In genomic region chr11:119215905-119216507, GRCm38 (mm10) we compare ENCODE assay signal across 8 mouse cellular contexts. TPM values are rescaled to one million over a fixed set of nuclear protein-coding genes. Genes with fewer than 3 reads are reported as not detected.
DNase-seq lines count a peak whose midpoint lies in the region; ATAC-seq lines count a peak whose summit lies in the region.

No protein-coding gene starts in this region.

- H3K4me2 ChIP-seq in embryonic facial prominence, embryonic 12.5 days (replicated peaks), result peak overlapping the region; percentile 35
- peak overlapping the region; percentile 74 for H3K4me2 ChIP-seq in heart, embryonic 14.5 days (ENCODE audit: low read length)
- H3K4me2 ChIP-seq in kidney, embryonic 15.5 days, result peak overlapping the region; percentile 54

- H3K36me3 ChIP-seq in embryonic facial prominence, embryonic 12.5 days, result 0 out of 2 replicates have a peak, but pooled peaks cover 4% of the 10 kb centered on the region
- H3K36me3 ChIP-seq in heart, embryonic 14.5 days (ENCODE audit: control insufficient read depth, insufficient read depth, low read length), result no peaks in the 10 kb centered on the region
- H3K36me3 ChIP-seq in kidney, embryonic 15.5 days, result no peaks in the 10 kb centered on the region

- H3K27ac ChIP-seq in embryonic facial prominence, embryonic 12.5 days, result peak overlapping the region; percentile 63
- H3K27ac ChIP-seq in heart, embryonic 14.5 days (replicated peaks in 1 of 2; ENCODE audit: control insufficient read depth in 1 of 2, insufficient read depth in 1 of 2, low read depth in 2 of 2, low read length in 2 of 2), result peak overlapping the region; percentile 68 to 89
- peak overlapping the region; percentile 92 for H3K27ac ChIP-seq in kidney, embryonic 15.5 days

- WGBS in embryonic facial prominence, embryonic 12.5 days, result 50% methylated on average over 9 of the region's 9 CpGs
- WGBS in heart, embryonic 14.5 days, result 36% methylated on average over 9 of the region's 9 CpGs
- 18% methylated on average over 9 of the region's 9 CpGs for whole genome bisulfite sequencing in kidney, embryonic 15.5 days

- H3K9me3 ChIP-seq in embryonic facial prominence, embryonic 12.5 days, result no peaks in the 10 kb centered on the region
- no peaks in the 10 kb centered on the region for H3K9me3 ChIP-seq in heart, embryonic 14.5 days (ENCODE audit: control insufficient read depth, low read length)
- no peaks in the 10 kb centered on the region for H3K9me3 ChIP-seq in kidney, embryonic 15.5 days (replicated peaks)

- no peaks in the 10 kb centered on the region for H3K27me3 ChIP-seq in embryonic facial prominence, embryonic 12.5 days
- H3K27me3 ChIP-seq in heart, embryonic 14.5 days (ENCODE audit: control insufficient read depth, insufficient read depth, low read length), result no peaks in the 10 kb centered on the region
- no peaks in the 10 kb centered on the region for H3K27me3 ChIP-seq in kidney, embryonic 15.5 days

- H3K4me1 ChIP-seq in embryonic facial prominence, embryonic 12.5 days, result peaks cover 65% of the 10 kb centered on the region
- H3K4me1 ChIP-seq in heart, embryonic 14.5 days (ENCODE audit: control insufficient read depth in 2 of 2, insufficient read depth in 2 of 2, low read length in 2 of 2), result peaks cover 41 to 53% of the 10 kb centered on the region in 2 experiments
- peaks cover 58% of the 10 kb centered on the region for H3K4me1 ChIP-seq in kidney, embryonic 15.5 days

- H3K9ac ChIP-seq in embryonic facial prominence, embryonic 12.5 days, result 0 out of 2 replicates have a peak overlapping the region, but pooled peaks have one; percentile 7
- H3K9ac ChIP-seq in heart, embryonic 14.5 days (ENCODE audit: low read length), result peak overlapping the region; percentile 66
- peak overlapping the region; percentile 3; the same call in 1 of the 2 replicates for H3K9ac ChIP-seq in kidney, embryonic 15.5 days

- no peak overlapping the region for H3K4me3 ChIP-seq in embryonic facial prominence, embryonic 12.5 days
- peak overlapping the region in 1 of 2 experiments; percentile 32; a peak in 2 of 4 replicates for H3K4me3 ChIP-seq in heart, embryonic 14.5 days (ENCODE audit: control insufficient read depth in 1 of 2, insufficient read depth in 1 of 2, low read depth in 1 of 2, low read length in 2 of 2)
- H3K4me3 ChIP-seq in kidney, embryonic 15.5 days (replicated peaks), result peak overlapping the region; percentile 15; the same call in 1 of the 2 replicates

- DNase-seq in ovary, postnatal 36 days (ENCODE audit: low spot score), result peak; percentile 54
- no peak for DNase-seq in ovary, postnatal 10 days (ENCODE audit: low spot score)
- peak; percentile 73 for DNase-seq in lung, postnatal 14 days
- DNase-seq in frontal cortex, adult 2 months (ENCODE audit: extremely low spot score in 1 of 2, low spot score in 1 of 2), result no peak

- ATAC-seq in embryonic facial prominence, embryonic 12.5 days (ENCODE audit: insufficient number of reproducible peaks, insufficient read depth, low FRiP score, low TSS enrichment), result no peak
- ATAC-seq in heart, embryonic 14.5 days (ENCODE audit: insufficient number of reproducible peaks, insufficient read depth, low FRiP score, low read depth), result peak; percentile 31; the same call in 1 of the 2 replicates
- peak; percentile 43 for ATAC-seq in kidney, embryonic 15.5 days (replicated peaks; ENCODE audit: low FRiP score)
- no peak for ATAC-seq in inflammation-experienced regulatory T-cells, adult 6 months

RNA-seq across cellular contexts. Expression of gene Tbc1d16, which starts 12.3 kb away (rescaled TPM):
- polyA plus RNA-seq in embryonic facial prominence, embryonic 12.5 days (2016; fragmentation: Nextera tagmentation; extraction: Ambion mirVana), result 20.3 and 20.9 TPM in 2 replicates
- 8.7 and 10.3 TPM in 2 replicates for polyA plus RNA-seq in heart, embryonic 14.5 days (2014; fragmentation: Nextera tagmentation; extraction: Ambion mirVana)
- 12.8 and 15.0 TPM in 2 replicates for polyA plus RNA-seq in kidney, embryonic 15.5 days (2015; fragmentation: Nextera tagmentation; extraction: Ambion mirVana)
- polyA plus RNA-seq in inflammation-experienced regulatory T-cells, adult 6 months (2017; shearing (Covaris generic)), result under 1 TPM; 0.20 to 0.55 (median 0.33) TPM
- 17.9 and 20.6 TPM in 2 replicates for polyA plus RNA-seq in frontal cortex, adult 2 months (2012; rRNA removed)

RNA-seq across cellular contexts. Expression of gene Ccdc40, which starts 12.4 kb away (rescaled TPM):
- 10.5 and 11.6 TPM in 2 replicates for polyA plus RNA-seq in embryonic facial prominence, embryonic 12.5 days (2016; fragmentation: Nextera tagmentation; extraction: Ambion mirVana)
- 1.8 and 1.9 TPM in 2 replicates for polyA plus RNA-seq in heart, embryonic 14.5 days (2014; fragmentation: Nextera tagmentation; extraction: Ambion mirVana)
- 4.6 and 6.5 TPM in 2 replicates for polyA plus RNA-seq in kidney, embryonic 15.5 days (2015; fragmentation: Nextera tagmentation; extraction: Ambion mirVana)
- polyA plus RNA-seq in inflammation-experienced regulatory T-cells, adult 6 months (2017; shearing (Covaris generic)), result 1 to 10 TPM; 1.6 to 4.2 (median 3.3) TPM
- 1.7 and 1.9 TPM in 2 replicates for polyA plus RNA-seq in frontal cortex, adult 2 months (2012; rRNA removed)

RNA-seq across cellular contexts. Expression of gene Gaa, which starts 51.7 kb away (rescaled TPM):
- polyA plus RNA-seq in embryonic facial prominence, embryonic 12.5 days (2016; fragmentation: Nextera tagmentation; extraction: Ambion mirVana), result 54.1 and 57.6 TPM in 2 replicates
- 73.6 and 75.7 TPM in 2 replicates for polyA plus RNA-seq in heart, embryonic 14.5 days (2014; fragmentation: Nextera tagmentation; extraction: Ambion mirVana)
- 53.9 and 64.8 TPM in 2 replicates for polyA plus RNA-seq in kidney, embryonic 15.5 days (2015; fragmentation: Nextera tagmentation; extraction: Ambion mirVana)
- polyA plus RNA-seq in inflammation-experienced regulatory T-cells, adult 6 months (2017; shearing (Covaris generic)), result 10 to 100 TPM in 2 of 3 experiments, 1 to 10 TPM in 1; 9.2 to 13.4 (median 11.8) TPM
- polyA plus RNA-seq in frontal cortex, adult 2 months (2012; rRNA removed), result 182 and 207 TPM in 2 replicates

Comparison
In these comparisons a context has a peak if more than half of its experiments do, and no peak if none do; other contexts are left out.
1. DNase-seq: peak in ovary, postnatal 36 days (single experiment) and lung, postnatal 14 days (single experiment); none in ovary, postnatal 10 days (single experiment) and frontal cortex, adult 2 months (0 of 2).
2. ATAC-seq: peak in heart, embryonic 14.5 days (single experiment) and kidney, embryonic 15.5 days (single experiment); none in embryonic facial prominence, embryonic 12.5 days (single experiment) and inflammation-experienced regulatory T-cells, adult 6 months (single experiment).
3. H3K9ac ChIP-seq: peak in every context shown above with its lines; median percentile 66 in heart, embryonic 14.5 days; 7 in embryonic facial prominence, embryonic 12.5 days; 3 in kidney, embryonic 15.5 days.
4. Peak in every context shown above with its lines, with median percentiles within 50 percentile points of each other: H3K27ac ChIP-seq and H3K4me2 ChIP-seq.